Mouse (Mus musculus) bone marrow, adult 2 months (tissue): ENCODE measurements at regions not wholly inside any gene's neighbourhood (a gene's known extent, or its start where the extent isn't known, plus 50 kb on each side); places are given as distances from the start of the nearest gene placed in this dataset.

Source experiments
- CTCF ChIP-seq: fragments of 200-500 bp; IDR thresholded peaks from 2 replicates; pipeline ENCODE4 v1.5.1; 2011; ENCODE audit warnings: low read length, control low read depth; ENCODE audit not compliant: control insufficient read depth, insufficient read depth
- POLR2A ChIP-seq: fragments of 200-500 bp; IDR thresholded peaks from 2 replicates; pipeline ENCODE4 v1.6.1; 2011; ENCODE audit warnings: low read depth, mild to moderate bottlenecking, control low read depth, low read length, borderline replicate concordance; ENCODE audit not compliant: control insufficient read depth

DNA sequence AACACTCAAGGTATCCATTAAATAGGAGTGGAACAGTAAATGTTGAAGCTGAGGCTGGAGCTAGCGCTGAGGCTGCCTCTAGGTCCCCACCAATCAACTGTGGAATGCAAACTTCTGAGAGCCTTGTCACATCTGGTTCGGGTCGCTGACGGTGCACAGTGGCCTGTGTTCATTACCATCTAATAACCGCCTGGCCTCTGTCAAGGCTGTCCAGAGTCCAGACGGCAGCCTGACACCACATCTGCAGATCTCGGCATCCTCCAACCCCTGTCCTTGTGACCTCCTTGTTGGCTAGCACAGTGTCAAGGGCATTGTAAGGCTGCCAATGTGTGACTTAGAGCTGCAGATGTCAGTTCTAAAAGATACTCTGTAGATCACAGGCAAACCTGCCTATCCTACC lies 455.7 kb downstream of the Ate1 start:
- TF ChIP-seq CTCF = no peak
- no peak for TF ChIP-seq POLR2A
